Mouse (Mus musculus) embryo, embryonic 9.5 days (tissue): Measurements from ENCODE around the gene Nptx2.

ENCODE experiments used
- DNase-seq: peaks from one replicate; pipeline ENCODE4 v3.0.0-alpha.2; 2017; ENCODE audit errors: extremely low spot score

Nptx2 gene

GRCm38 (mm10) chr5:144565739-144566138, 20.0 kb downstream of the Nptx2 start:
- no peak for DNase-seq

- no peak for DNase-seq
Measured at GRCm38 (mm10) chr5:144585100-144585499, 39.4 kb downstream of the Nptx2 start.

DNA sequence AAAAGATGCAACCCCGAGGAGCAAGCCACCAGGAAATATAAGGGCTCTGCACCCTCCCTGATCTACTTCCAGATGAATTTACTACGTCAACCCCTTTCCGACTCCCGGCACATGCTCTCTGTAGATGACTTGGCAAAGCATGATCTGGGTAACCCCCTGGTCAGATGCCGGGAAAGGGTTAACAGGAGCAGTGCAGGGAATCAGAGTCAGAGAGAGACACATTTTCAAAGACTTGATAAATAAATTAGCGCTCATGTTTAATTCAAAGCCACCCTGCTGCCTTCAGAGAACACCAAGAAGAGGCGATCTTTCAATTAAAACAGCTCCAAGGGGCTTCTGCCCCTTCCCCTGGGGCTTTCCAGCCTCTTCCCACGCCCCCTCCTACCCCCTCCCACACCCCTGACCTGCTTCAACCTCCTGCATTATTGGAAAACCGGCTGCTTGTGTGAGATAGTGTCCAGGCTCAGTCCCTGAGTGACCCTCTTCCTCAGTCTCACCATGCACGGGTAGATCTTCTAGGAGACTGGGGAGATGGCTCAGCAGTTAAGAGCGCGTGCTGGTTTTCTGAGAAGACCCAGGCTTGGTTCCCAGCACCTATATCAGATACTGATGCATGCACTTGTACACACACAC, 45.7 kb downstream of the Nptx2 start:
- no peak for DNase-seq

DNA sequence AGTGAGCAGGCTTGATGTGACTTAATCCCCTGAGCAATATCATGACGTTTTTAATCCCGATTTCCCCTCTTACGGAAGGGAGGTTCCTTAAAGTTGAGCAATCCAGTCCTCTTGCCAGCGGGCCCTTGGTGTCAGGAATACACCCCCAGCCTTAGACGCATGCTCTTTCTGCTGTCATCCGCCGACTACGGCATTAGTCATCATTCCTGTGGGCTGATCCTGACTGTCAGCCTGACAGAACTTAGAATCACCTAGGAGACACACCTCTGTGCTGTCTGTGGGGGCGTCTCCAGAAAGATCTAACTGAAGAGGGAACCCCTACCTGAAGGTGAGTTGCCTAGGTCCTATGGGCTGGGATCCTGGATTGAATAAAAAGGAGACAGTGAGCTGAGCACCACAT, 49.1 kb downstream of the Nptx2 start:
- no peak for DNase-seq
